Mouse (Mus musculus) bone marrow, adult 2 months (tissue): ENCODE results near the gene Qprt.

Experiments
- CTCF ChIP-seq: fragments of 200-500 bp; IDR thresholded peaks from 2 replicates; pipeline ENCODE4 v1.5.1; 2011; ENCODE audit warnings: low read length, control low read depth; ENCODE audit not compliant: control insufficient read depth, insufficient read depth
- POLR2A ChIP-seq: fragments of 200-500 bp; IDR thresholded peaks from 2 replicates; pipeline ENCODE4 v1.6.1; 2011; ENCODE audit warnings: low read depth, mild to moderate bottlenecking, control low read depth, low read length, borderline replicate concordance; ENCODE audit not compliant: control insufficient read depth

- TF ChIP-seq CTCF (no peak), POLR2A (no peak)
Measured at GRCm38 (mm10) chr7:127090154-127091113, 31.6 kb downstream of the Qprt start.
